Mouse (Mus musculus) ovary, postnatal 14 days (tissue): Measurements from ENCODE around the gene Tspan18.

Source experiments
- DNase-seq: peaks from one replicate; pipeline ENCODE4 v3.0.0; 2022; ENCODE audit warnings: low spot score

Tspan18 gene

DNA sequence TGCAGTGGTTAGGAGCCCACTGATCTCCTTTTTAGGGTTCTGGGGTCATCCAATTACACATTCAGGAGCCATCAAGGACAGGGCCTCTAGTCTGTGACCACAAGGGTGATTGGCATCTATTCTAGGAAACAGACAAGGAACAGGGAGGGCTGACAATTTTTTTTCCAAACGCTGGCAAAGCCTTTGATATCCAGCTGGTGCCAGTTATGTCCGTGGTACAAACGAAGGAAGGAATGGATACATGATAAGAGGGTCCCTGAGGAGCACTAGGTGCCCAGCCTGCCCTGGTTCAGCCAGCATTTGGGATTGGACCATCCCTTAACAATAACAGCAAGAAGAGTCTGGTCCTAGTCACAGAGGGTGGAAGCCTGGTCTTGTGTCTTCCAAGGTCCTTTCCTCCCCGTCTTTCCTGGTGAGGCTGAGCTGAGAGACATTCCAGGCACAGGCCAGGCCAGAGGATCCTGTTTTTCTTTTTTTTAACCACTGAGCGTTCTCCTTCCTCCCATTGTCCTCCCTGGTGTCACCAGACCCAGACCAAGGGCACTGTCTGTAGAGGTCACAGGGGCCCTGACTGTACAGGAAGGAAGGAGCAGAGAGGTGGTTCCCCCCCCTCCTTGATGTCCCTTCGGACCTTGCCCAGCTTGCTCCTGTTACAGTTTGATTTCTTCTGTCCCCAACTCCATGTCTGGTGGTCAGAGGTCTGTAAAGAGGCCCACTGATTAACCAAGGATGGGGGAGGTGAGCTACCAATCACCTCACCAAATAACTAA lies 72.6 kb downstream of the Tspan18 start:
- no peak for DNase-seq

DNA sequence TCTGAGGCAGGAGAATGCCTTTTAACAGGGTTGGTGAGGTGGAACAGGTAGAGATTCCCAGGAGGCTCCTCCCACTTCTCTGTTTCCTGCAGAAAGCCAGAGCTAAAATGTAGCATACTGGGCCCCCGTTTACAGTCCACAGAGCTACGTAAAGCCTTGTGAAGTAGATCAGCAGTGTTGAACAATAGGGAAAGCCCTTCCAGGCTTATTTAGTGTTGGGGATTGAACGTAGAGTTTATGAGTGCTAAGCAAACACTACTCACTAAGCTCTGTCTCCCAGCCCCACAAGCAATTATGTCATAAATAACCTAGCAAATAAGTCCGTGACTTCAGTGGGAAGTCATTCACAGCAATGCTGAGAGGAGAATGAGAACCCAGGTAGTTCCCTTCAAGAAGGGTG lies 76.7 kb downstream of the Tspan18 start:
- DNase-seq: no peak

DNA sequence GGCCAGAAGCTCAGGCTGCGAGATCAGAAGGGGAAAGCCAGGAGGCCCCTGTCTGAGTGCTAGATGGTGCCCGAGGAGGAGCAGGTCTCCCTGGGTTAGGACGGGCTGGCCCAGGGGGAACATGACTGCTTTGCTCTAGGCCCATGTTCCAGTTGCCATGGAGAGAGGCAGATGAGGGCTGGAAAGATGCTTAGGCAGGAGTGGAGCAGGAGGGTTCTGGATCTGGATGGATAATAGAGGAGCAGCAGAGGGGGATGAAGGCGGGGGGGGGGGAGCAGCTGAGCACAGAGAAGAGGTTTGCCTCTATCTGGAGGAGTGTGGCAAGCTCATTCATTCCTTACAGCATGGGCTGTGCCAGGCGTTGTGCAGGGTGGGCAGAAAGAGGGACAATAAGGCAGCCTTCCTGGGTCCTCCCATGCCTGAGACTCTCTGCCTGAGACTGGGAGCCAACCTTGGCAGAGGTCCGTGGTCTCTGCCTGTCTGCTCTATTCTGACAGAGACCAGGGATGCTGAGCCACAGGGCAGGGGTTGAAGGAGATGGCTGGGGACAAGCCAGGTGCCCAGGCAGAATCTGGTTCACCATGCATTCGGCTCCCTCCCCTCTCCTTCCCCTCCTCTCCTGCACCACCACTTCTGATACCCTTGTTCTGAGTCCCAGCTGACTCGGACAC lies 77.4 kb downstream of the Tspan18 start:
- no peak for DNase-seq

DNA sequence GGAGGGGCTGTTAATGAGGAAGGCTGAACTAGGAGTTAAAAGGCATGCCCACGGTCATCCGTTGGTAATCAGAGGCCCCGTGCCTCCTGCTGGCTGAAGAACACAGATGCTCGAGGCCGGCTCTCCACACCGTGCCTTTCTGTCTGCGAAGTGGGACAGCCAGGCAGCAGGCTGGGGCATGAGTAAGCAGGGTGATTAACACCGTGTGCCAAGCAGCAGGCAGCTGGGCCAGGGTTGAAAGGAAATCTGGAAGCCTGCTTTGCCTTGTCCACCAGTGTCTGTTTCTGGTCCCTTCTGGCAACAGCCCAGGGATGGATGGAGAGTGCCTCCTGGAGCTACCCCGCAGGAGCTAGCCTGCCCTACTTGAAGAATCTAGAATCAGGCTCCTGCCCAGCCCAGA lies 81.9 kb downstream of the Tspan18 start:
- no peak for DNase-seq

DNA sequence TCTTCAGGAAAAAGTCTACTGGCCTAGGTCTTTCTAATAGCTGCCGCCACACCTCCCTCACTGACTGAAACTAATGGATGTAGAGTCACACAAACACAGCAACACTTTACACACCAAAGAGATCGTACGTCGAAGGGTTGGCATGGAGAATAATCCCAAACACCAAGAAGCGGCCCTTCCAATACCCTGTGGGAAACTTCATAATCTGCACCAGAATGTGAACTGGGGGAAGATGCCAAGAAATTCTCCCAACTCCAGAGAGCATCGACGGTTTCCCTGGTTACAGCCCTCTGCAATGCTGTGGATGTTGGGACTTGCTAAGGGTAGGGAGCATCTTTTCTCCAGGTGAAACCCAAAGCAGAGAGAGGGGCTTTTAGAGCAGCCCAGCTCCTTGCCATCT lies 83.7 kb downstream of the Tspan18 start:
- DNase-seq: no peak

DNA sequence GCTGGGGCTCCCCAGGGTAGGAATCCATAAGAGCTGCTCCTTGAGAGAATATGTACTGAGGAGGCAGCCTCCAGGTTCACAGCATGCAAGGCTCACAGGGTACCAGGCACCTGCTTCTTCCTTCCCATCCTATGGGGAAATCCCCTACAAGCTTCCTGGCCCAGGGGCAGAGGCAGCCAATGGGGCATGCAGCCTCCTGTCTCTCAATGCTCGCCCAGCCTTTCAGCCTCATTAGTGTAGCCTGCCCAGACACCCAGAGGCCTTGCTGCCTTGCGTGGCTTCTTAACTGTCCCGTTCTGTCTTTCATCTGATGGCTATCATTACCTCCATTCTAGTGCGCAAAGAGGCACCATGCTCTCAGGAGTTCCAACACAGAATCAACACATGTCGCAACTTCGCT lies 85.2 kb downstream of the Tspan18 start:
- no peak for DNase-seq

DNA sequence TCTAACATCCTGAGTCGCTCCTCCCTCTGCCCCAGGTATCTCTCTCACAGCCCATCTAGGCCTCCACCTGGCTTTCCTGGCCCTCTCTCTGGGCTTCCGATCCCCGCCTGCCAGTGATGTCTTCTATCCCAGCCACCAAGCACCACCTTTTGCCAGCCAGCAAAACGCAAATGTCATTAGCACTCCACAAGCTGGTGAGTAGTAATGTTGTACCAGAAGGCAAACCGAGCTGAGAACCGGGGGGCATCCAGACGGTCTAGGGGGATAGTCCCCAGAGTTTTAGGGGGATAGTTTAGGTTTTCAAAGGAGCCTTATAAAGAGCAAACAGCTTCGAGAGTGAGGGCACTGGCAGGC lies 90.2 kb downstream of the Tspan18 start:
- DNase-seq: no peak

DNA sequence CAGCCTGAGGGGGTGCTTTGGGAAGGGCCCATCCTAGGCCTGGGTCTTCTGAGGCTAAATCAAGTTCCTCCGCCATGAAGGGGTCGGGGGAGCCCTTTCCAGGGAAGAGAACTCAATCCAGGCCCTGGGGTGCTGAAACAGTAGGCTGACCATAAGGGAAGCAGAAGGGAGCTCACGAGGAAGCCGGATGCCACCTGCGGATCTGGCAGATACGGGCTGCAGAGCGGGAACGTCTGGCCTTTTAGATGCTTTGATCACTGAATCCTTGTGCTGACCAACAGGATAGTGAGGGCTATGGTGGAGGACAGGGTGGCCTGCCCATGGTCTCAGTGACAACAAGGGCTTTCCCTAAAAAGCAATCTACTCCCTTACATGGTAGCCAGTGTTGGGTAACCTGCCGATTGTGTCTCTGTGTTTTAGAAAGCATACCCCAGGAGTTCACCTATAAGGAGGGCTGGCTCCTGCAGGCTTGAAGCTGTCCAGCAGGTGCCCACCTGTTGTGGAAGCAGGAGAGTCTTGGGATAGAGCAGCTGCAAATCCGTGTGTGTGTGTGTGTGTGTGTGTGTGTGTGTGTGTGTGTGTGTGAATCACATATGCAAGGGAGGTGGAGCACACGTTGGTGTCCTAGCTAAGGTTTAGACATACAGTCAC lies 90.7 kb downstream of the Tspan18 start:
- no peak for DNase-seq

DNA sequence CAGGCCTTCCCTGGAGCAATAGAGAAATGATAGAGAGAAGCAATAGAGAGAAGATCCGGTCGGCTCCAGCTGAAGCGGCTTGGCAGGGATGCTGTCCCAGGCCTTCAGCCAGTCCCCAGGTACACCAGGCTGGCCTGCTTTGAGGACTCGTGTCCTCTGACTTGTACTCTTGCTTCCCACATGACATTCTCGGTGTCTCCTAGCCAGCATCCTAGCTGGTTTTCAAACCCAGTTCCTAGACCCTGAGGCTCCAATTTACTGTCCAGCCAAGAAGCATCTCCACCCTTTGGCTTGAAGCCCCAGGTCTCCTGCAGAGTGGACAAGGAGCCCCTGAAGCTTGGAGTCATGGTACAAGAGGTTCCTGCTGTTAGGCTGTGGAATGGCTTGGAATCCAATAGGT lies 92.1 kb downstream of the Tspan18 start:
- DNase-seq: no peak

DNA sequence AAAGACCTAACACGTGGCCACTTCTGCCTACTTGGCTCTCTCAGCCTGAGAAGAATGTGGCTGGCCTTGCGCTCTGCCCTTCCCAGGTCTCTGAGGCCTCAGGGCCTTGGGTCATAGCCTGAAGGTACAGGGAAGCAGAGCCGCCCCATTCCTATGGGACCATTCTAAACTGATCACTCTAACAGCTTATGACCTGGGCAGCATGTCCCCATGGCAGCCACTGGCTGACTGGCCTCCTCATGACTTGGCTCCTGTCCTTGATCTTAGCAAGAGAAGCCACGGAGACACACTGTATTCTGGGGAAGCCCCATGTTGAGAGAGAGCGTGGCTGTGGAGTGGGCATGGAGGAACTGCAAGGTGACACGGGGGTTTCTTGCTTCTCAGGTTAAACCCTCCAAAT lies 95.4 kb downstream of the Tspan18 start:
- no peak for DNase-seq

DNA sequence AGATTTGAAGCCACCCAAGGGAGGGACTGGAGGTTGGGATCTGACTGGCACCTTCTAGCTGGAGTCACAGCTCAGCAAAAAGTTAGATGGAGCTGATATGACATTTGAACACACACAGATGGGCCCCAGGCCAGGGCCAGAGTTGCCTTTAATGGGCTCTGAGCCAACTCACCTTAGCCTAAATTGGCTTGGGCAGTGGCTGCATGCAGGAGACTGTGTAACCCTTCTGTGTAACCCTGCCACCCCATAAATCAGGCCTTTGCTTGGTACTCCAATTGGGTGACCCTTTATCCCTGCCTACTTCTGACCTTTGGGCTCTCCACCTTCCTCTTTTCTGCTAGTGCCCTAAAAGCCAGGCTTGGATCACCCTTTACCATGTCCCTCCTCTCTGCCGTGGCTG lies 97.2 kb downstream of the Tspan18 start:
- DNase-seq: no peak

DNA sequence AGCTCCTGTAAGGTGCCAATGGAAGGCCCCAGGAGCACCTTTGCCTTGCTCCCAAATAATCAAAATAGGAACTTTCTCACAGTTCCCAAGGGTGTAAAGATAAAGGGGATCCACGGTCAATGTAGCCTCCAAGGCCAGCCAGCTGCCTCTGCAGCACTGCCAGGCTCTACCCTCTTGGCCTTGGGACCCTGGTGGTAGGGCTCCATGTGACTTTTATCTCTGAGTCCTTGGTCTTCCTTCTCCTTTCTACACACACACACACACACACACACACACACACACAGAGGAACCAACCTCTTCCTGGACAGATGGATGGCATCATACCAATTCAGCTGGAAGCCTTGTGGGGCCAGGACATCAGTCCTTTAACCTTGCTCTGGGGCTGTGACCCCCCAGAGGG lies 102.2 kb downstream of the Tspan18 start:
- DNase-seq: no peak

DNA sequence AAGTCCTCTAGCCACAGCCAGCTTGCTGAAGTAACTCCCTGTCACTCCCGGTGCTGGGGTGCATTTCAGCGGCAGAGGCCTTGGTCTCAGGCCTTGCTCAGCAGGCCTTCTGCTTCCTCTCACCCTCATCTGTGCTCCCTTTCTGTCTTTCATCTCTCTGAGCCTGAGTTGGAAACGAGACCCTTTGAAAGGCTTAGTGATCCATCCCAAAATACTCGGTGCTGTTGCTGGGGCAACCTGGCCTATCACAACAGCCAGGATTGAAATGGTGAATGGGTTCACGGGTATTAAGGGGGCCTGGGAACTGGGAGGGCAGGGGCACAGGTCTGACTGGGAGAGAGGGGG lies 105.9 kb downstream of the Tspan18 start:
- no peak for DNase-seq

DNA sequence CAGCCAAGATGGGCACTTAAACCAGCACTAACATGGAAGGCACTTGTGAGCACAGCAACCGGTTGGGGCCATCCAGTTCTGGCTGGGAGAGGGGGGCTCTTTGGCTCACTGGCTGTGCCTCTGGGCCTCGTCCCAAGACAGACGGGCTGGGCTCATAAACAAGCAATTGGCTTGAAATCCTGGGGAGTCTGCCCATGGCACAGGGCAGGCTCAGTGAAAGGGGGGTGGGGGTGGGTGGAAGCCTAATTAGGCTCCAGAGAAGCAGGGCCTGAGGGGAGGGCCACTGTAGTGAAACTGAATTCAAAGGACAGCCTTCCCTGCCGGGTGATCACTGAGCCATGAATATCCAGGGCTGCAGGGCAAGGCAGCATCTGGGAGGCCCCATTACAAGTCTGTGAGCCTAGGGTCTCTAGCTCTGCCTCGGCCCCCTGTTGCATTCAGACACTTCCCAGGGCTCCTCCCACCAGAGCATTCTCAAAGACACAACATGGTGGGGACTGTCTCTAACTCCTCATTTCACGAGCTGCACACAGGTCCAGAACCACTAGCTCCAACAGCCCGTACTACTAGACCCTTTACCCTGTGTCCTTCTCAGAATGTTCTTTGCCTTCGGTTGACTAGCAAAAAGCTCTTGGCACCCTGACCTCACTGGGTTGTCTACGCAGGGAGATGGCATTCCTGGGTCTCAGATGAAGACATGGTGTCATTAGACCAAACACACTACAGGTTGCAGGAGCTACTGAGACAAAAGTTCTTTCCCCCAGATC lies 106.4 kb downstream of the Tspan18 start:
- DNase-seq: no peak

DNA sequence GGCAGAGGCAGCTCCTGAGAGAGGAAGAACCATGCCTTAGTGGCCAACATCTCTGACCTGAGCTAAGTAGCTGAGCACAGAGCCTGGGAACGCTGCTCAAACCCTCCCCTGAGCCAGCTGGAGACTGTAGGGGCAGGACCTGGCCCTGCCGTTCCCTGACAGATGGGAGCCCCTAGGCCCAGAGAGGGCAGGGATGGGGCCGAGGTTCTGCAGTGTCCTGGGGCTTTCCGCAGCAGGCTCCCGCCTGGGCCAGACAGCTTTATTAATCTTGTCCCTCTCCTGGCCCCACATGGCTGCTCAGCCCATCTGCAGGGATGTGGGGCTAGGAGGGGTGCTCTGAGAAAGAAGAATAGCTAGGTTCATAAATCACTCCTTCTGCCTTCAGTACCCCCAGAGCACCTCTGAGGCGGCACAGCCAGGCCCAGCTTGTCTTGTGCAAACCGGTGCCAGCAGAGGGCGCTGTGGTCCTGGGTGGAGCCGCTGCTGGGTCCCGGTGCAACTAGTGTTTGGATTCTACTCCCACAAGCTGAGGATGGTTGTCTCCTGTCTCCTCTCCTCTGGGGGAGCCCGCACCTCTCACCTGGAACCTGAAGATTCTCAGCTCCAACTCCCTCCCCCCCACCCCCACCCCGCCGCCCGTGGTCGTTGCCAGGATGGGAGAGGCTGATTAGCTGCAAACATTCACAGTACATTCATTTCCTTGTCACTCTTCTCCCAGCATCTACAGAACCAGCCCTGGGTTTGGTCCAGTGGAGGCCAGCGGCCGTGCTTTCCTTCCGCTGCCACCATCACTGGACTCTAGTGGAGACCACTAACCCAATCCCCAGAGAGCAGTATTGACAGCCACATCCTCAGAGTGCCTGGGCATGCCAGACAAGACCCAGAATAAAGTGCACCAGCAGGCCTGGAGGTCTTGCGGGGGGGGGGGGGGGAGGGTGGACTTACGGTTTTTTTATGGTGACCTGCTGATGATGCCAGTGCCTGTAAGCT lies 107.4 kb downstream of the Tspan18 start:
- peak; percentile 94 for DNase-seq

DNA sequence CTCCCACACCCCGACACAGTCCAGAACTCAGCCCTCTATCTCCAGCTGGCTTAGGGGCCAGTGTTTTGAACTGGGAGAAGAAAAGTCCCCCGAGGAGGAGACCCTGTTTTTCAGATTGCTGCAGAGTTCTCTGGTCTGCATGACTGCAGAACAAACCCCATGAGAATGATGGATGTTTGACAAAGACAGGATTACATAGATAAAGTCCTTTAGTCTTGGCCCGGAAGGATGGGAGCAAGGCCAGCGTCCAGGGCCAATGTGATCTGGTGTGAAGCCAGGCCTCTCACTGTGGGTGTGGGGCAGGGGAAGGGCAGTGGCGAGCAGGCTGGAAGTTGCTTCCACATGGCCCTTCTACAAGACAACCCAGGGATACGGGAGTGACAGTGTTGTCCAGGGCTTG lies 110.8 kb downstream of the Tspan18 start:
- no peak for DNase-seq

DNA sequence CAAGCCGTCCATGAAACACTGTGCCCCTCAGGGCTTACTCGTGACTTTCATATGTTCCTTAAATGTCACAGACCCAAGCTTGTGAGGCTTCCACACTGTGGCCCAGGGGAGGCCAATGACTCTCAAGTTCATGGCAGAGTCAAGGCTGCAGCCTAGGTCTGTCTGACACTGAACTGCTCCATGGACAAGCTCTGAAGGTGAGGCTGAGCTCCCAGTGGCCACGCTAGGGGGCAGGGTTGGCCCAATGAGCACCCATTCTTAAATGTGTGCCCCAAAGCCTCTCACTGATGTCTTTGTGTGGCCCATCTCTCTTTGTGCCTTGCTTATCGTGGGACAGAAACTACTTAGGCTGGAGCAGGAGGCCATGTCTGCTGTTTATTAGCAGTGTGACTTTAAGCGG lies 113.9 kb downstream of the Tspan18 start:
- DNase-seq: no peak

DNA sequence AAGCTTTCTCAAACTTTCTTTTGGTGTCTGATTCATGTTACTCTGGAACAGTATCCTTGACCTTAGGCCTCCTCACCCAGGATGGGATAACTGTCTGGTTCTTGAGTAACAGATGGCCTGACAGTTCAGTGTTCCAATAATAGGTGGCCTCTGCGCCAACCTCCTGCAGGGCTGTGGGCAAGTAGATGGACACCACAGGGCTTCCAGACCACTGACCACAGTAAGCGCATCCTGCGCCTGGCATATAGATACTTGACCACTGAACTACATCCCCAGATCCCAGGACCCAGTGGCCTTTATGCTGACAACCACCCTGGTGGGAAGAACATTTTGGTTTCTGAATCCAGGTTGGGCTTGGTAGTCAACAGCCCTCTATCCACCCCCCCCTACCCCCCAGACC lies 114.7 kb downstream of the Tspan18 start:
- DNase-seq: no peak

DNA sequence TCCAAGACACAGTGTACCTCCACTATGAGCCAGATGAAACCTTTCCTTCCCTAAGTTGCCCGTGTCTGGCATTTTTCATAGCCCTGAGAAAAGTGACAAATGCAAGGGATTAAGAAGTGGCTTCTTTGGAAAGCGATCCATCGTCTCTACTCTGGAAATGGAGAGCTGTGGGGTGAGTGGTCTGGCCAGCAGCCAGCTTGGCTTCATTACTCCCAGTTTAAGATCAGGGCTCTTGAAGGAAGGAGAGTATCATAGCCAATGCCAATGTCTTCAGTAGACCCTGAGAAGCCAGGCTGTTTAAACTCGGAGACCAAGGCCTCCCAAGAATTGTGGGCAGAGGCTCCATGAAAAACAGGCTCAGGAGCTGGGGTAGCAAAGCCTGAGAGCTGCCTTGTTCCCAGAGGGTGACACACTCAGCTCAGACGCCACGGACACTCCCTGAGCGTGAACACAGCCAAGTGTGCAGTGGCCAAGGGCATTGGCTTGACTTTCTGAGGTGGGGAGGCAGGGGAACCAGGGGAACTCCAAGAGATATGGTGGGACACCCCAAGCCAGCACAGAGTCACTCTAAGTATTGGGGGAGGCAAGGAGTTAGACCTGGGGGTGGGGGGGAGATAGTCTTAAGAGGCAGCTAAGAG lies 115.8 kb downstream of the Tspan18 start:
- no peak for DNase-seq

DNA sequence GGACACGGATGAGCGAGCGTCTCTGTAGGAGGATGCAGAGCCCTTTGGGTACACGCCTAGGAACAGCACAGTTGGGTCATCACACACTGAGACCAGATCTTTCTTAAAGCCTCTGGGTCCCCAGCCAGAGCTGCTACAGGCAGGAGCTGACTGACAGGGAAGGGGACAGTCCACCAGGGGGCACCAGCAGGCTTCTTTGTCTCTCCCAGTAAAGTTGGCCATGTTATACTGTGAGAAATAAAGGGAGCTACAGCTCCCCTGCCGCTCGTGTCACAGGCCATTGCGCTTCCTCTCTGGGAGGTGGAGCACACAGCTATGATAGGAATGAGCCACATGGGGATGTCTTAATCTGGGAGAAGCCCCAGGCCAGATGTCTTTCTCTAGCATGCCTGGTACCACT lies 117.3 kb downstream of the Tspan18 start:
- DNase-seq: peak; percentile 82

DNA sequence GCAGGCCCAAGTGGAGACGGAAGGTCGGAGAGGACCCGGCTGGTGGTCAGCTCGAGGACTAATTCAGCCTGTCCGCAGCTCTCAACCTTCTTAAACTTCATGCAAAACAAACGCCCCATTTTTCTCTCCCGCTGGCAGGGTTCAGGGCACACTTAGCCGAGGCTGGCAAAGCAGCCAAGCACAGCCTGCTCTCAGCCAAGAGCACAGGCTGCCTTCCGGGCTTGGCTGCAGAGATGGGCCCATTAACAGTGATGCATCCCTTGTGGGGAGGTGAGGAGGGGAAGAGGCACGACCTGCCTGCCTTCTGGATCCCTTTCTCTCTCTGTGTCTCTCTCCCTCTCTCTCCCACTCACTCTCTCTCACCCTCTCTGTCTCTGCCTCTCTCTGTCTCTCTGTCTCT lies 118.5 kb downstream of the Tspan18 start:
- DNase-seq: no peak
